Mouse (Mus musculus): Measurements from ENCODE around the gene Mpeg1. TPM values are rescaled to one million over a fixed set of nuclear protein-coding genes. Genes with fewer than 3 reads are reported as not detected.

Gene Mpeg1
- polyA plus RNA-seq, 1 experiment from 2014 or later, result 0.93 TPM

- H3K27me3 ChIP-seq (replicated peaks; ENCODE audit: control insufficient read depth, insufficient read depth, low read length), result no peaks in the 10 kb centered on the region
- H3K9ac ChIP-seq (ENCODE audit: low read depth, low read length), result no peak overlapping the region
- no peak overlapping the region for H3K4me2 ChIP-seq (ENCODE audit: low read depth, low read length)
- peaks cover 44% of the 10 kb centered on the region for H3K36me3 ChIP-seq (ENCODE audit: control insufficient read depth, insufficient read depth, low read length)
- no peaks in the 10 kb centered on the region for H3K9me3 ChIP-seq (ENCODE audit: control insufficient read depth, low read length)
- 81% methylated on average over 4 of the region's 4 CpGs for WGBS
- H3K4me3 ChIP-seq (ENCODE audit: low read depth, low read length), result no peak overlapping the region
- ATAC-seq (ENCODE audit: low read depth) (no peak), DNase-seq (ENCODE audit: low spot score) (no peak)
- no peak overlapping the region for H3K27ac ChIP-seq (replicated peaks; ENCODE audit: low read depth, low read length)
- H3K4me1 ChIP-seq (ENCODE audit: control insufficient read depth, insufficient read depth, low read length), result 0 out of 2 replicates have a peak, but pooled peaks cover 4% of the 10 kb centered on the region
These were observed 23.6 kb downstream of the Mpeg1 start for GRCm38 (mm10) chr19:12484210-12484609.

GRCm38 (mm10) chr19:12485223-12485622 lies 24.6 kb downstream of the Mpeg1 start:
- H3K9me3 ChIP-seq (ENCODE audit: control insufficient read depth, low read length), result no peaks in the 10 kb centered on the region
- 87% methylated on average over 13 of the region's 13 CpGs for WGBS
- no peak for ATAC-seq (ENCODE audit: low read depth)
- H3K4me1 ChIP-seq (ENCODE audit: control insufficient read depth, insufficient read depth, low read length), result 0 out of 2 replicates have a peak, but pooled peaks cover 7% of the 10 kb centered on the region
- H3K9ac ChIP-seq (ENCODE audit: low read depth, low read length), result no peak overlapping the region
- H3K4me3 ChIP-seq (ENCODE audit: low read depth, low read length), result no peak overlapping the region
- DNase-seq (ENCODE audit: low spot score), result no peak
- peaks cover 38% of the 10 kb centered on the region for H3K36me3 ChIP-seq (ENCODE audit: control insufficient read depth, insufficient read depth, low read length)
- no peak overlapping the region for H3K4me2 ChIP-seq (ENCODE audit: low read depth, low read length)
- H3K27ac ChIP-seq (replicated peaks; ENCODE audit: low read depth, low read length), result no peak overlapping the region
- H3K27me3 ChIP-seq (replicated peaks; ENCODE audit: control insufficient read depth, insufficient read depth, low read length), result no peaks in the 10 kb centered on the region

- 74% methylated on average over 3 of the region's 3 CpGs for WGBS
- no peak overlapping the region for H3K9ac ChIP-seq (ENCODE audit: low read depth, low read length)
- no peak overlapping the region for H3K4me3 ChIP-seq (ENCODE audit: low read depth, low read length)
- H3K9me3 ChIP-seq (ENCODE audit: control insufficient read depth, low read length), result no peaks in the 10 kb centered on the region
- no peak for DNase-seq (ENCODE audit: low spot score)
- H3K4me2 ChIP-seq (ENCODE audit: low read depth, low read length), result no peak overlapping the region
- H3K27ac ChIP-seq (replicated peaks; ENCODE audit: low read depth, low read length), result no peak overlapping the region
- H3K27me3 ChIP-seq (replicated peaks; ENCODE audit: control insufficient read depth, insufficient read depth, low read length), result no peaks in the 10 kb centered on the region
- ATAC-seq (ENCODE audit: low read depth), result no peak
- H3K4me1 ChIP-seq (ENCODE audit: control insufficient read depth, insufficient read depth, low read length), result 0 out of 2 replicates have a peak, but pooled peaks cover 7% of the 10 kb centered on the region
- H3K36me3 ChIP-seq (ENCODE audit: control insufficient read depth, insufficient read depth, low read length), result peaks cover 42% of the 10 kb centered on the region
These were observed 25.1 kb downstream of the Mpeg1 start for GRCm38 (mm10) chr19:12485631-12486030.

GRCm38 (mm10) chr19:12486875-12487274 lies 26.3 kb downstream of the Mpeg1 start:
- H3K27ac ChIP-seq (replicated peaks; ENCODE audit: low read depth, low read length), result no peak overlapping the region
- no peaks in the 10 kb centered on the region for H3K27me3 ChIP-seq (replicated peaks; ENCODE audit: control insufficient read depth, insufficient read depth, low read length)
- WGBS, result 84% methylated on average over 6 of the region's 6 CpGs
- peak; percentile 52 for DNase-seq (ENCODE audit: low spot score)
- no peak for ATAC-seq (ENCODE audit: low read depth)
- H3K36me3 ChIP-seq (ENCODE audit: control insufficient read depth, insufficient read depth, low read length), result peaks cover 44% of the 10 kb centered on the region
- no peak overlapping the region for H3K4me3 ChIP-seq (ENCODE audit: low read depth, low read length)
- H3K9ac ChIP-seq (ENCODE audit: low read depth, low read length), result no peak overlapping the region
- H3K9me3 ChIP-seq (ENCODE audit: control insufficient read depth, low read length), result no peaks in the 10 kb centered on the region
- H3K4me2 ChIP-seq (ENCODE audit: low read depth, low read length), result no peak overlapping the region
- 0 out of 2 replicates have a peak, but pooled peaks cover 7% of the 10 kb centered on the region for H3K4me1 ChIP-seq (ENCODE audit: control insufficient read depth, insufficient read depth, low read length)

- WGBS, result 84% methylated on average over 12 of the region's 12 CpGs
- no peaks in the 10 kb centered on the region for H3K9me3 ChIP-seq (ENCODE audit: control insufficient read depth, low read length)
- H3K27me3 ChIP-seq (replicated peaks; ENCODE audit: control insufficient read depth, insufficient read depth, low read length), result no peaks in the 10 kb centered on the region
- H3K4me2 ChIP-seq (ENCODE audit: low read depth, low read length), result no peak overlapping the region
- ATAC-seq (ENCODE audit: low read depth), result no peak
- peaks cover 37% of the 10 kb centered on the region; the same call in 1 of the 2 replicates for H3K36me3 ChIP-seq (ENCODE audit: control insufficient read depth, insufficient read depth, low read length)
- H3K27ac ChIP-seq (replicated peaks; ENCODE audit: low read depth, low read length), result no peak overlapping the region
- DNase-seq (ENCODE audit: low spot score), result no peak
- H3K9ac ChIP-seq (ENCODE audit: low read depth, low read length), result no peak overlapping the region
- H3K4me3 ChIP-seq (ENCODE audit: low read depth, low read length), result no peak overlapping the region
- H3K4me1 ChIP-seq (ENCODE audit: control insufficient read depth, insufficient read depth, low read length), result 0 out of 2 replicates have a peak, but pooled peaks cover 7% of the 10 kb centered on the region
These were observed 27.1 kb downstream of the Mpeg1 start for GRCm38 (mm10) chr19:12487511-12488204.

GRCm38 (mm10) chr19:12488205-12488966 lies 27.8 kb downstream of the Mpeg1 start:
- ATAC-seq (ENCODE audit: low read depth) (peak; percentile 59), DNase-seq (ENCODE audit: low spot score) (peak; percentile 64)
- Histone ChIP-seq H3K9ac (ENCODE audit: low read depth, low read length) (no peak overlapping the region), H3K36me3 (ENCODE audit: control insufficient read depth, insufficient read depth, low read length) (peaks cover 30% of the 10 kb centered on the region; the same call in 1 of the 2 replicates), H3K9me3 (ENCODE audit: control insufficient read depth, low read length) (no peaks in the 10 kb centered on the region), H3K4me1 (ENCODE audit: control insufficient read depth, insufficient read depth, low read length) (0 out of 2 replicates have a peak, but pooled peaks cover 7% of the 10 kb centered on the region), H3K4me2 (ENCODE audit: low read depth, low read length) (no peak overlapping the region), H3K27me3 (replicated peaks; ENCODE audit: control insufficient read depth, insufficient read depth, low read length) (no peaks in the 10 kb centered on the region), H3K27ac (replicated peaks; ENCODE audit: low read depth, low read length) (peak overlapping the region; percentile 59), H3K4me3 (ENCODE audit: low read depth, low read length) (no peak overlapping the region)
- 15% methylated on average over 9 of the region's 9 CpGs for WGBS

GRCm38 (mm10) chr19:12488969-12489674 lies 28.5 kb downstream of the Mpeg1 start:
- no peak overlapping the region for H3K9ac ChIP-seq (ENCODE audit: low read depth, low read length)
- no peak overlapping the region for H3K4me3 ChIP-seq (ENCODE audit: low read depth, low read length)
- WGBS, result 21% methylated on average over 6 of the region's 8 CpGs
- H3K4me1 ChIP-seq (ENCODE audit: control insufficient read depth, insufficient read depth, low read length), result 0 out of 2 replicates have a peak, but pooled peaks cover 7% of the 10 kb centered on the region
- H3K27ac ChIP-seq (replicated peaks; ENCODE audit: low read depth, low read length), result 0 out of 2 replicates have a peak overlapping the region, but pooled peaks have one; percentile 28
- DNase-seq (ENCODE audit: low spot score) (peak; percentile 68), ATAC-seq (ENCODE audit: low read depth) (peak; percentile 79)
- H3K4me2 ChIP-seq (ENCODE audit: low read depth, low read length), result no peak overlapping the region
- peaks cover 23% of the 10 kb centered on the region; the same call in 1 of the 2 replicates for H3K36me3 ChIP-seq (ENCODE audit: control insufficient read depth, insufficient read depth, low read length)
- no peaks in the 10 kb centered on the region for H3K9me3 ChIP-seq (ENCODE audit: control insufficient read depth, low read length)
- H3K27me3 ChIP-seq (replicated peaks; ENCODE audit: control insufficient read depth, insufficient read depth, low read length), result no peaks in the 10 kb centered on the region

All from embryonic facial prominence, embryonic 14.5 days (tissue).